Mouse (Mus musculus): Measurements from ENCODE around the gene Sbk2.

GRCm38 (mm10) chr7:4963527-4963926, 679 bp downstream of the Sbk2 start:
- TF ChIP-seq POLR2A (IDR thresholded peaks at IDR 0.05; ENCODE audit: low read depth, low read length) (no peak), CTCF (IDR thresholded peaks at IDR 0.05; ENCODE audit: borderline replicate concordance, insufficient read depth, low read length) (no peak)

Data from embryonic fibroblast, embryonic 13.5 days (primary cell).